Mouse (Mus musculus) right cerebral cortex, postnatal 14 days (tissue): ENCODE measurements around the gene Tmprss2.
"Not testable (repeated sequence)": the region's sequence is repeated elsewhere in the genome, so short reads cannot be mapped to it uniquely, and the experiment has no call there.

Source experiments
- DNase-seq: peaks from one replicate; pipeline ENCODE4 v3.0.0; 2022

Gene Tmprss2

DNA sequence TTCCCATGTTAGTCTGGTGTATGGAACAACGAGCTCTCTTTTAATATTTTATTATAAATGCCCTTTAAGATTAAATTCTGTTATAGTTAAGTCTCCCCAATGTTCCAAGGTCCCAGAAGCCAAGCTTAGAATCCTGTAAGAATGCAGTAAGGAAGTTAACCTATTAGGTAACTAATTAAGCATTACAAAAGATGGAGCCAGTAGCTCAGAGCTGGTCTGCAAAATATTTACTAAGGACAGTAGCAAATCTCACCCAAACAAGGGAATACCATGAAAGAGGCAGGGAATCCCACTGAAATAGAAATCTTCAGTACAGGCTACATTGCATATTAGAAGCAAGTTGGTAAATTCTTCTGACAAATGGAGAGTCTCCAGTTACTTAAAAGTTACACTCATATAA is 28.1 kb downstream of the Tmprss2 start:
- DNase-seq: not testable (repeated sequence)

- no peak for DNase-seq
Measured at GRCm38 (mm10) chr16:97569426-97569825, 41.6 kb downstream of the Tmprss2 start.

DNA sequence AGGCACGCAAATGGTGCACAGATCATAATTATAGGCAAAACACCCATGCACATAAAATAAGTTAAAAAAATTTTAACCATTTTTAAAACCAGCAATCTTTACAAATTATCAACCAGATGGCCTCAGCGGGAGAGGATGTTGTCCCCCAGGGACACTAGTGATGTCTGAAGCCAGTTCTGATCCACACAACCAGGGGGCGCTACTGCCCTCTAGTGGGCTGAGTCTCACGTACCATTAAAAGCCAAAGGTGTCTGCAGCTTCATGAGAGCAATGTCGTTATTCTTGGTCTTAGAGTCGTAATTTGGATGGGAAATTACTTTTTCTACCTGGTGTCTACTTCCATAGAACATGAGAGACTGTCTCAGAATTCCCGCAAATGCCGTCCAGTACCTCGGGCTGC is 42.3 kb downstream of the Tmprss2 start:
- DNase-seq: peak; percentile 63

DNA sequence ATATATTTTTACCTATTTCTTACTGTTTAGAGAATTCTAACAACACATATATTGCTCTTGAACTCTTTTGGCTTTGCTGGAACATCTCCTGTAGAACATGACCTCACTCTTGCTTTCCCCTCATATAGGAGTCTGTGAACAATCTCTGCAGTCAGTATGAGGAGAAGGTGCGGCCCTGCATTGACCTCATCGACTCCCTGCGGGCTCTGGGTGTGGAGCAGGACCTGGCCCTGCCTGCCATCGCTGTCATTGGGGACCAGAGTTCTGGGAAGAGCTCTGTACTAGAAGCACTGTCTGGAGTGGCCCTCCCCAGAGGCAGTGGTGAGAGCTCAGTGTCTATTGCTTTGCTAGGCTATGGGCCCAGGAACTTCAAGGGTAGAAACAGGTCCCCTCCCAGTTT is 66.7 kb downstream of the Tmprss2 start:
- no peak for DNase-seq

GRCm38 (mm10) chr16:97536859-97537258 is 74.1 kb downstream of the Tmprss2 start:
- DNase-seq: no peak

GRCm38 (mm10) chr16:97535808-97536413 is 75.1 kb downstream of the Tmprss2 start:
- peak; percentile 34 for DNase-seq

DNA sequence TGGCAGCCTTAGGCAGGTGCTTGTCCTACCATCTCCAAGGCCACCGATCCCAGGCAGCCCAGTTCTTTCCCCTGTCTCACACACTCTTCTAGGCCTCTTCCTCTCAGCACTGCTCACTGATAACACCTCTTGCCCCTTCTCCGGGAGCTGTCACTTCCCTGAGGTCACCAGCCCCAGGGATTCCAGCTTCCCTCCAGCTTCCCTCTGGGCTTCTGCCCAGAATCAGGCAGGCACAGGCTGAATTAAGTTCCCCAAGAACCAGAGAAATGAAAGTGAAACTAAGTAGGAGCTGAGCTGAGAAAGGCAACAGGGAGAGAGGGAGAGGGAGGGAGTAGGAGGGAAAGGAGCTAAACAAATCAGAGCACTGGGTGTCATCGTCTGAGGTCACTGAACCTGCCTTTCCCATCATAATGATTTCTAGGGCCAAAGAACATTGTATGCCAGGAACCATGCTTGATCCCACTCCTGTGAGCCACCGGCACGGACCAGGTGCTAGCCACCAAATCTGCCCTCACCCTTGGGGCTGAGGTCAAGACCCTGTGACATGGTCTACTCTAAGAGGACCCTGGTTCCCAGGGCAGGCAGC is 76.0 kb downstream of the Tmprss2 start:
- DNase-seq: no peak

DNA sequence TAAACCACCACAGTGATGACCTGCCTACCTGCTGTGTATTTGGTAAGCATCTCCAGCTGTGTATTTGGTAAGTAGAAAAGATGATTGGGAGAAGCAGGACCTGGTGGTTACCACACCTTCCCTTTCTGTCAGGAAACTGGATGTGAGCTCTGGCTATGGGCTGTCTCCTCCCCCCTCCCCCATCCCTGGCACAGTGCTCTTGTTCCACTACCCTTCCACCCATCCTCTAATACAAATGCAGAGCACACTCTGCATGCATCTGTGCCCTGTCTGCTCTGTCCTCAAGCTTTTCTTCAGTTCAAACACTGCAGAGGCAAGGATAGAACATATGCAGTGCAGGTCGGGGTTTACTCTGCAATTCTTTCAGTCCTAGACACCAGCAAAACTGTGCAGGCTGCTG is 76.5 kb downstream of the Tmprss2 start:
- DNase-seq: no peak

DNA sequence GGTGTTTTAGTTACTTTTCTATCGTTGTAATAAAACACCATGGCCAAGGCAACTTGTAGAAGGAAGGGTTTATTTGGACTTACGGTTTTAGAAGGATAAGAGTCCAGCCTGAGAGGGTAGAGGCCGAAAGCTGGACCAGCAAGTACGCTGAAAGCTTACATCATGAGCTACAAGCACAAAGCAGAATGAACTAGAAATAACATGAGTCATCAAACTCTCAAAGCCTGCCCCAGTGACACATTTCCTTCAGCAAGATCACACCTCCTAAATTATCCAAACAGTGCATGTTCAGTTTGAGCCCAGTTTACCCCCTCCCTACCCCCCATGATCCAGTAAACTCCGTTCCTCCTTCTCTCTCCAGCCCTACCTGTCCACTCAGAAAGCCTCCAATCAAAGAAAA is 77.2 kb downstream of the Tmprss2 start:
- DNase-seq: no peak

- DNase-seq: no peak
Measured at GRCm38 (mm10) chr16:97533126-97533525, 77.9 kb downstream of the Tmprss2 start.

DNA sequence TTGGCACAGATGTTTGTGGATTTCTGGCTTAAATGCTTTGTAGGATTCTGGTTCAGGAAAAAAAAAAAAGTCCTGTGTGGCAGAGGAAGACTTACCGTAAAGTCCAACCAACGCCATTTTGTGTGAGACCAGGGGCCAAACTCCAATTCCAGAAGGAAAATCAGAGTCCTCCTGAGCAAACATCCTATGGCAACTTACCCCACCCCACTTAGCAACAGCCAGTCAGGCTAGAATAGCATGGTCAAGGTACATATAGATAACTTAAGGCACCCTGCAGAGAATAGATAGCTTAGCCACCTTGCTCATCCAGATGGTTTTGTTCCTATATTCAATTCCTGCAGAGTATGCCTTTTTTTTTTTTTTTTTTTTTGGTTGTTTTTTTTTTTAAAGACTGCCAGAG is 81.8 kb downstream of the Tmprss2 start:
- DNase-seq: no peak

DNA sequence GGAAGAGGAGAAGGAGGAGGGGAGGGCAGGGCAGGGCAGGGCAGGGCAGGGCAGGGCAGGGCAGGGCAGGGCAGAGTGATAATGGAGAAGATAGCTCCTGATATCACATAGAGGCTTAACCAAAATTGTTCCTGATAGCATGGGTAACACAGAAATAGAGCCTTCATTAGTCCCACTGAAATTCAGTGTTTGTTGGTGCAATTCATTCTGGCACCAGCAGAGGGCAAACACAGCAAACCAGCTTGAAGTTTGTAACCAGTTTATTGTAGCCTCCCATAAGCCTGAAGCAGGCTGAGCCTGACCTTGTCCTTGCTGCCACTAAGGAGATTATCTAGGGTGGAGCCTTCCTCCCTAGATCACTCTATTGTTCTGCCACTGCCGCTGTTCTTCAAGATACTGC is 88.0 kb downstream of the Tmprss2 start:
- DNase-seq: peak; percentile 42

DNA sequence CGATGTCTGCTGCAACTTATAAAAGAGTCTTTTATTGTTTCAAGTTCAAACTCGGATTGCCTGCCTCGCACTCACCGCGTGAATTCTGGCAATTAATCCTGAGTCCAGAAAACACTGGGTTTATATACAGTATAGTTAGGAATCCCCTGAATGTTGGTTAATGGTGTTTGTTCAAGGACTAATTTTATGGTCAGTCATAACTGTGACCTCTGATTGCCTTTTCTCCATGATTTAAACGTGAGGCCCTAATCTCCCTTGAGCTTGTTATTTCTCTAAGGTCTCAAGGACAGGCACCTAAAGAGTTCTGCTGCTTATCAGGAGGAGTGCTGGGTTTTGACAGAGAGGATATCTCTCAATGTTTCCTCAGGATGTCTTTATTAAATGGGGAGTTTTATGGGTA is 89.0 kb downstream of the Tmprss2 start:
- no peak for DNase-seq

GRCm38 (mm10) chr16:97516341-97516740 is 94.7 kb downstream of the Tmprss2 start:
- DNase-seq: no peak
